Mouse (Mus musculus): ENCODE results near the gene St6galnac3. TPM values are rescaled to one million over a fixed set of nuclear protein-coding genes. Genes with fewer than 3 reads are reported as not detected.

St6galnac3 gene
- polyA plus RNA-seq, 1 experiment from 2014 or later: 0.07 TPM

DNA sequence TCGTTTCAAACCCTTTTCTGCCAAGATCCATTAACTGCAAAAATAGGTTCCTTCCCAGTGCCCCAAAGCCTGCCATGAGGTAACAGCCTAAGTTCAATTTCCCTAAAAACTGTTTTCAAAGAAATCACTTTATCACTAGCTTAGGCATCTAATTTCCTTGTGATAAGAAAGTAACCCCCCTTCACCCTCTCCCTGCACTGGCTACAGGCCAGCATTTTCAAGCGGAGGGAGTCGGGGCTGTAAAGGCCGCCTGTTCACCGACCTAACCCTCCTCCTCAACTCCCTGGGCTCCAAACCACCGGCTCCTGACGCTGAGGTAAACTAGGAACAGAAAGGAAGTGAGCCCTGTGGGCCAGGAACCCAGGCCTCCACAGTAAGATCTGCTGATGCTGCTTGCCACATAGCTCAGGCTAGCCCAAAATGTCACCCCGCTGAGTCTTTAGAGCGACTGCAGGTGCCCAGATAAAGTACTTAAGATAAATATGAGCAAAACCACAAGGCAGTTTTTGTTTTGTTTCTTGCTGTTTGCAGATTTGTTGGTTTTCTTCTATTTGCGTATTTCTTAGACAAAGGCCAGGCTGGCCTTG, 61.0 kb downstream of the St6galnac3 start:
- Histone ChIP-seq H3K36me3 (ENCODE audit: inconsistent target) (no peaks in the 10 kb centered on the region), H3K27ac (no peak overlapping the region), H3K4me3 (ENCODE audit: inconsistent target) (no peak overlapping the region), H3K79me2 (ENCODE audit: inconsistent target) (no peaks in the 10 kb centered on the region)
- WGBS (ENCODE audit: missing documents): 43% methylated on average over 10 of the region's 10 CpGs

DNA sequence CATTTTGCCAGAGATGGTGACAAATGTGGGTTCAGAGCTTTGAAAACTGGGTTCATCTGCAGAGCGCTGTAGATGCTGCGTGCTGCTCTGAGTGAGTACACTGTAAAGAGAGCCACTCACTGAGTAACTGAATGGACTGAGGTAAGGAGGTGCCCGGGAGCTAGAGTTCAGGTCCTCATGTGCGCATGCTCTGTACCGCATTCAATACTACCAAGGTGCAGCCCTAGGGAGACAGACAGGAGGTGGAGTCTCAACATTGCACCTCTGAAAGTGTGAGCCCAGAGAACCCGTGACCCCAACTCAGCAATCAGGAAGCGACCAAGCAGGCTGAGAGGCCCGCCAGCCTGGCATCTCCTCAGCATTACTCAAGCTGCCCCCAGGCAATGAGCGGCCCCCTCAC, 62.2 kb downstream of the St6galnac3 start:
- Histone ChIP-seq H3K4me3 (ENCODE audit: inconsistent target) (no peak overlapping the region), H3K27ac (no peak overlapping the region), H3K36me3 (ENCODE audit: inconsistent target) (no peaks in the 10 kb centered on the region), H3K79me2 (ENCODE audit: inconsistent target) (no peaks in the 10 kb centered on the region)
- 90% methylated on average over 9 of the region's 9 CpGs for WGBS (ENCODE audit: missing documents)

DNA sequence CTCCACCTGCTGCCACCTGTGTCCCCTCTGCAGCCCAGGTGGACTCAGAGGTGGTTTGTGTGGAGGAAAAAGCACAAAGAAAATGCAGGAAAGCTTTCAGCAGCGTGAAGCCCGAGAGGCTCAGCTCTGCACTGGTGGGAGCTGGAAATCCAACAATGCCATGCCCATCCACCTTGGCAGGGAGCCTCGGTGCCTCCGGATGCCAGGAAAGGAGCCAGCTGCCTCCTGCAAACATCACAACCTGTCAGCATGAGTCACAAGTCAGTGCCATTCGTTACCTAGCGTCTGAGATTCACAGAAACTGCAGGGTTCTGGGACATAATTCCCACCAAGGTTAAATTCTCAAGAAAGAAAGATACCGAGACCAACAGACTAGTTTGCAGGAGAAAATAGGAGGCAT, 63.0 kb downstream of the St6galnac3 start:
- no peaks in the 10 kb centered on the region for H3K36me3 ChIP-seq (ENCODE audit: inconsistent target)
- H3K27ac ChIP-seq: no peak overlapping the region
- H3K4me3 ChIP-seq (ENCODE audit: inconsistent target): no peak overlapping the region
- 93% methylated on average over 7 of the region's 7 CpGs for WGBS (ENCODE audit: missing documents)
- no peaks in the 10 kb centered on the region for H3K79me2 ChIP-seq (ENCODE audit: inconsistent target)

DNA sequence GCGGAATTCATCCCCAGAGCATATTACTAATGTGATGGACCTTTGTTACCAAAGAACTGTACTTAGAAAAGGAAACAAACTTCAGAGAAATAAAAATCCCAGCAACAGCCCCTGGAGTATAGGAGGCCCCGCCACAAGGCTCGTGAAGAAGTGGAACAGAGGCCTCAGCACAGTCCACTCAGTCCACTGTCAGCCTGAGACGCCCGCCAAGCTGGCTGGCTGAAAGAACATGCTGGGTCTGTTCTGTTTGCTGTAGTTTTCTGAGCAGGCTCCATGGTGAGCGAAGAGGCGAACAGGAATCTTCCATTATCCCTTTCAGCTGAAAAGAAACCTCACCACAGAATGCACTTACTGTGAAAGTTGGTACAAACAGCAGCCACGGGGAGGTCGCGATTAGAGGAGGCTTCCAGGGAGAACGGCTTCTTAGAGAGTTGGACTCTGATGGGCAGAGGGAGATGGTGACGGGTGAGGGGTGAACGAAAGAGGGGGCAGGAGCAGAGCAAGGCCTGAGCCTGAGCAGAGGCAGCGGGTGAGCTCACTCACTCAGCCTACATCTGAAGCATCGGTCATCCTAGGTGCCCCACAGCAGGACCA, 65.3 kb downstream of the St6galnac3 start:
- H3K79me2 ChIP-seq (ENCODE audit: inconsistent target): no peaks in the 10 kb centered on the region
- H3K27ac ChIP-seq: no peak overlapping the region
- 92% methylated on average over 14 of the region's 15 CpGs for WGBS (ENCODE audit: missing documents)
- no peaks in the 10 kb centered on the region for H3K36me3 ChIP-seq (ENCODE audit: inconsistent target)
- H3K4me3 ChIP-seq (ENCODE audit: inconsistent target): no peak overlapping the region

DNA sequence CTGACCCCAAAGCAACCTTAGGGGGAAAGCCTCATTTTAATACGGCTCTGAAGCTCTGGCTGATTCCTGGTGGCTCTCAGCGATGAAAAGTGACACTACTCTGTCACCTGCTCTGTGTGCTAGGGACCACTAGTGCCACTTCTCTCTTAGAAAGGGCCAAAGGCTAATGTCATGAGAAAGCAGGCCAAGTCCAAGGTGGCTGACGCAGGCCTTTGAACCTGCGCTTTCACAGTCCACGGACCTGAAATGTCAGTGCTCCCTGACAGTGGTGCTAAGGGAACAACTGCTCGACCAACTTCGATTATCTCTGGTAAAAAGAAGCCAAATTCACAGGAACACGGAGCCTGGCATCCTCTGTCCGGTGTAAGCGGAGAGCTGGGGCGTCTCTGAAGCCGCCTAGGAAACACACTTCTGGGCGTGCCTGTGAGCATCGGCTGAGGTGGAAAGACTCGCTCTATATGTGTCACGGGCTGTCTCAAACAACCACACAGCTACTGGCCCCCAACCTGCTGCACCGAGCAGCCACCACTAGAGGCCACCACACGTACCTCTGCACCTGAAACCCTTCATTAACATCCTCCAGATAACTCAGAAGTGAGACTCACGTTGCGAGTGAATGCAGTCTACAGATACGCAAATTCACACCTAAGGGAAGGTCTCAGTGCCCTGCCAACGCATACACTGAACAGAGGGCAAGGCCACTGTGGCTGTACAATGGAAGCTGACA, 66.8 kb downstream of the St6galnac3 start:
- 71% methylated on average over 22 of the region's 22 CpGs for WGBS (ENCODE audit: missing documents)
- Histone ChIP-seq H3K79me2 (ENCODE audit: inconsistent target) (no peaks in the 10 kb centered on the region), H3K27ac (no peak overlapping the region), H3K36me3 (ENCODE audit: inconsistent target) (no peaks in the 10 kb centered on the region), H3K4me3 (ENCODE audit: inconsistent target) (no peak overlapping the region)

DNA sequence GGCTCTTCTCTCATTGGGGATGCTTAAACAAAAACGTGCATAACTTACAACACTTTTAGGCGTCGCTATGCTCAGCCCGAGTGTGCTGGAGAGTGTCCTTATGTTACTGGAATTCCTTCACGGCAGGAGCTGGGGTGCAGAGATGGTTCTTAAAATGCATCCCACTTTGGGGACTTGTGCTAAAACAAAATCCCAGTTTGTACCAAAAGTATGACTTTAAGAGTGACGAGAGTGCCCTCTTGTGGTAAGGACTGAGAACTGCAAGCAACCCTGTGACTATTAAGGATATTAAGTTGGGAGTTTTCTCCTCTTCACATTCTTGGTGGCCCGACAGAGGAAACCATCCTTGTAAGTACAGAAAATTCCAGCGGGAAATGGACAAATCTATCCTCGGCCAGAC, 69.9 kb downstream of the St6galnac3 start:
- no peak overlapping the region for H3K4me3 ChIP-seq (ENCODE audit: inconsistent target)
- no peaks in the 10 kb centered on the region for H3K79me2 ChIP-seq (ENCODE audit: inconsistent target)
- H3K27ac ChIP-seq: no peak overlapping the region
- 39% methylated on average over 9 of the region's 9 CpGs for WGBS (ENCODE audit: missing documents)
- H3K36me3 ChIP-seq (ENCODE audit: inconsistent target): no peaks in the 10 kb centered on the region

DNA sequence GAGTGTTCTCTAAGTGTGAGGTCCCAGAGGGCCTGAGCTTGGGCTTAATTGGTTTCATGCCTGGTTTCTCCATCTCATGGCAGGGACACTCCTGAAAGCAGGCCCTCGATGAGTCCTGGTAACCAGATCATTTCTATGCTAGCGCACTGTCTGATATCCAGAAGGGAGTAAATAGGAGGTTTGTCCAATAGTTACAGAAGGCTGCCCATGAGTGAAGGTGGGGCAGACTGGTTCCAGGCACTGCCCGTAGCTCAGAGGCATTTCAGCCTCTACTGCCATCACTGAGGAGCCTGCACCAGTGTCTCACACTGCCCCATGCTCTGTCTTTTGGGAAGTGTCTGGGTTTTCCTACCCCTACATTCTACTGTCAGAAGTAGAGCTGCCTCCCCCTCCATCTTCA, 72.1 kb downstream of the St6galnac3 start:
- Histone ChIP-seq H3K4me3 (ENCODE audit: inconsistent target) (no peak overlapping the region), H3K79me2 (ENCODE audit: inconsistent target) (no peaks in the 10 kb centered on the region)

DNA sequence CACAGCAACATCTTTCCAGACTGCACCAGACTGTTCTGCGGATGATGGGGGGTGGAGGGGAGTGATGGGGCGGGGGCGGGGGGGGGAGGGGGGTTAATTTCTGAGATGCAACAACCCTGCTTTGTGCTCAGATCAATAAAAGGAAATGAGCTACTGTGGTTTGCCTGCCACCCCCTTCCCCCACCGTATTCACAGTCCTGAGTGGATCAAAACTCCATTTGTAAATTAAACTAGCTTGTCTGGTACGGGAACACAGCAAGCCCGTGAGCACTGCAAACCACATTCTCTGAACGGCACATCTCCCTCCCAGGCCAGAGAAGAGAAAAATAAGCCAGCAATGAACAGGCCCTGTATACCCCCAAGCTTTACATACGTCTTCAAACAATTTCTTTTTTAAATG, 76.3 kb downstream of the St6galnac3 start:
- WGBS (ENCODE audit: missing documents): 91% methylated on average over 7 of the region's 8 CpGs
- Histone ChIP-seq H3K79me2 (ENCODE audit: inconsistent target) (no peaks in the 10 kb centered on the region), H3K36me3 (ENCODE audit: inconsistent target) (no peaks in the 10 kb centered on the region), H3K27ac (no peak overlapping the region), H3K4me3 (ENCODE audit: inconsistent target) (no peak overlapping the region)

More for the DNA sequence above, 72.1 kb downstream of the St6galnac3 start:
- Histone ChIP-seq H3K27ac (no peak overlapping the region), H3K36me3 (ENCODE audit: inconsistent target) (no peaks in the 10 kb centered on the region)
- 92% methylated on average over 3 of the region's 3 CpGs for WGBS (ENCODE audit: missing documents)

DNA sequence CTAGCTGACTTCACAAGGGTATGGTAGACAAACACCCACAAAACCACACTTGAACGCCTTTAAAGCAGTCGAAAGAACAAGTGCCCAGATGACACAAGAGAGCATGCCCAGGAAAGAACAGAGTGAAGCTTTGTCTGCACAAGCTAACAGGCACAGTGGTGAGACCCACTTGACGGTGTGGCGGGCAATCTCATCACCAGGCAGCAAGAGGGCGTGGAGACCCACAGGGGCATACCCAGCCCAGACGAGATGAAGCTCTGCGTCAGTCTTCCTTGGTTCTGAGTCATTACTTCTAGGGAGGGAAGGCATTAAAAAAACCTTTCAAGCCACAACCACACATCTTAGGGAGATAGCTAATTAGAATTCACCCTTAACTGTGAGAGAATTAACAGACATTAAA, 79.2 kb downstream of the St6galnac3 start:
- H3K4me3 ChIP-seq (ENCODE audit: inconsistent target): no peak overlapping the region

DNA sequence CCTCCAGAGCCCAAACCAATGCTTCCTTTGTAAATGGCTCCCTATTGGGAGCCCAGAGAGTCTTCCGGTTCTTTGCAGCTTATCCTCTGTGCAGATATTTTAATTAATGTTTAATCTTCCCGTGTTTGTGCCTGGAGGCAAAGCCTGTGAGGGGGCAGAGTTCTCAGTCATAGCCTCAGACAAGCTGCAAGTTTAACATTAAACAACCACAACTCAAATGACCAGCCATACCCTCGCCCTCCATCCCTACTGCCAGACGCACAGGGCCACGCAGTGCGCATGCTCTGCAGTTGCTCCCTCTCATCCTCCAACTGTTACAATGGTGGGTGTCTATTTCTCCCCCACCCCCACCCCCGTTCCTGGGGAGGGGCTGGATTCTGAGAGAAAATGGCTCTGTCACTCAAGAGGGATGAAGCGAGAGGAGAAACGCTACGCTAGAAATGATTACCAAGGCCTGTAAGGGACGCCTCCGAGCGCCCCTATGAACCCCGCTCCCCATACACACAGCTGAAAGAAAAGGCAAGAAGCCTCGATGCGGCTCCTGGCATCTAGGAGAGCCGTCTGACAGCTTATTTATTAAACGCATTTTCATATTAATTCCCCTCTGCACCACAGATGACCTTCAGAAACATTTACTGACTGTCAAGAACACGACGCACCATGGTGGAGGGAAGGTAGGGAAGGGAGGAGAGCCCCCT, 81.0 kb downstream of the St6galnac3 start:
- Histone ChIP-seq H3K27ac (no peak overlapping the region), H3K79me2 (ENCODE audit: inconsistent target) (no peaks in the 10 kb centered on the region), H3K36me3 (ENCODE audit: inconsistent target) (no peaks in the 10 kb centered on the region), H3K4me3 (ENCODE audit: inconsistent target) (no peak overlapping the region)
- 90% methylated on average over 20 of the region's 20 CpGs for WGBS (ENCODE audit: missing documents)

More for the DNA sequence above, 79.2 kb downstream of the St6galnac3 start:
- H3K27ac ChIP-seq: no peak overlapping the region
- H3K36me3 ChIP-seq (ENCODE audit: inconsistent target): no peaks in the 10 kb centered on the region
- no peaks in the 10 kb centered on the region for H3K79me2 ChIP-seq (ENCODE audit: inconsistent target)
- 74% methylated on average over 7 of the region's 7 CpGs for WGBS (ENCODE audit: missing documents)

DNA sequence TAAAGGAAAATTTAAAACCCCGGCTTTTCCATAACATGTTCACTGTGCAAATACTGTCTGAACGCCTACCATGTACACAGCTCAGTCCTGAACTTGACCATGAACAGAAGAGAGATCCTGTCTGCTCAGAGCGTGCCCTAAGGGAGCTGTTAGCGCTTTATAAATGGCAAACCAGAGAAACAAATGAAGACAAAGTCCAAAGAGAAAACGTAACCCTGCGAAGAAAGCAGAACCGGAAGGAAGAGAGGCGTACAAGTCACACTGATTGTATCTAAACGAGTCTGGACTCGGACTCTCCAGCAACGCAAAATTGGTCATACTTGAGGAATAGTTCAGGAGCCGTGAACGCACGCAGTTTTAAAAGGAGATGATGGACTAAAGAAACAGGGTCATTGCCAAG, 82.1 kb downstream of the St6galnac3 start:
- Histone ChIP-seq H3K4me3 (ENCODE audit: inconsistent target) (no peak overlapping the region), H3K36me3 (ENCODE audit: inconsistent target) (no peaks in the 10 kb centered on the region), H3K79me2 (ENCODE audit: inconsistent target) (no peaks in the 10 kb centered on the region), H3K27ac (no peak overlapping the region)
- 92% methylated on average over 14 of the region's 14 CpGs for WGBS (ENCODE audit: missing documents)

DNA sequence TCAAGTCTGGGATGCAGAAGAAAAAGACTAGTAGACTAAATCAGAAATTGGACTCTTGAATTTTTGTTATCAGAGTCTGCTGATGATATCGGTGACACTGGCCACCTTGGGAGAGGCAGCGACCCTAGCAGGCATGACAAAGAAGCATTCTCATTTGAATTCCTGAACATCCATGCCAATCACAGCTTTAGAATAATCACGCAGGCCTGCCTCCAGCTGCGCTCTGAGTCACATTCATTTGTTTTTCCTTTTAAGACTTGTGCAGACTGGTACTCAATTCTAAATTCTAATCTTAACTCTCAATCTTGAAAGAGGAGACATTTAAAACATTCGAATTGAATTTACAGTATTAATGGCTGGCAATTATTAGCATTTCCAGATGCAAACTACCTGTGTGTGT, 83.2 kb downstream of the St6galnac3 start:
- H3K4me3 ChIP-seq (ENCODE audit: inconsistent target): no peak overlapping the region
- 96% methylated on average over 5 of the region's 5 CpGs for WGBS (ENCODE audit: missing documents)

DNA sequence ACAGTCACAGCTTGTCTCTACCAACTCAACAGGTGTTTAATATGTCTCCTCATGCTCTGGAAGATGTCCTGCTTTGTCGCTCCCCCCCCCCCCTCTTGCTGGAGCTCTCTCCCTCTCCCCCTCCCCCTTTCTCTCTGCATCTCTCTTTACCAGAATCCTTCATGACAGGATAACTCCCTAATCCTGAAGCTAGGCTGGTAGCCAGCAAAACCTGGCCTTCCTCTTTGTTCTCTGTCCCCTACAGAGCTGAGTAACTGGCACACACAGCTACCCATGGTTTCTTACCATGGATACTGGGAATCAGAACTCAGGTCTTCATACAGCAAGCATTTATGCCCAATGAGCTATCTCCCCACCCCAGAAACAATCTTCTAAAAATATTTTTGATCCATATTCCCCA, 87.6 kb downstream of the St6galnac3 start:
- no CpG with 5 or more reads among the region's 1 CpGs for WGBS (ENCODE audit: missing documents)

More for the DNA sequence above, 83.2 kb downstream of the St6galnac3 start:
- no peaks in the 10 kb centered on the region for H3K79me2 ChIP-seq (ENCODE audit: inconsistent target)
- no peaks in the 10 kb centered on the region for H3K36me3 ChIP-seq (ENCODE audit: inconsistent target)
- no peak overlapping the region for H3K27ac ChIP-seq

DNA sequence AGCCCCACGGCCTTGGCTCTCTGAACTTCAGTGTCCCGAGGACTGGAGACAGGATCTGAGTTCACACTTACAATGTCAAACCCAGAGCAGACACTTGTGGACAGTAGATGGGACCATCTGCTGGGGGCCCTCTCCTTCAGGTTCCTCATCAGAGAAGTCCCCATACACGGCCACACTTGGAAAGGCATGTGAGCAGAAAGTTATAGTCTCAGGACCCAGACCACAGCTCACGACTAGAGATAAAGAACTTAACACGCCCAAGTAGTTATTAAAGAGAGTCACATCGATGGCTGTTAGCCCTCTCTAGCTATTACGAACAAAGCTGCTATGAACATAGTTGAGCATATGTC, 88.2 kb downstream of the St6galnac3 start:
- Histone ChIP-seq H3K27ac (no peak overlapping the region), H3K36me3 (ENCODE audit: inconsistent target) (no peaks in the 10 kb centered on the region), H3K79me2 (ENCODE audit: inconsistent target) (no peaks in the 10 kb centered on the region), H3K4me3 (ENCODE audit: inconsistent target) (no peak overlapping the region)
- 77% methylated on average over 7 of the region's 7 CpGs for WGBS (ENCODE audit: missing documents)

More for the DNA sequence above, 87.6 kb downstream of the St6galnac3 start:
- H3K27ac ChIP-seq: no peak overlapping the region
- H3K79me2 ChIP-seq (ENCODE audit: inconsistent target): no peaks in the 10 kb centered on the region
- no peaks in the 10 kb centered on the region for H3K36me3 ChIP-seq (ENCODE audit: inconsistent target)
- no peak overlapping the region for H3K4me3 ChIP-seq (ENCODE audit: inconsistent target)

Measured in macrophage (primary cell).